ENCODE assay signal across 32 mouse cellular contexts in genomic region chr3:8001027-8001426, GRCm38 (mm10).
"Had no signal": no experiment of that assay in that cellular context is flagged by ENCODE, and none has a peak within 500 bp of the region (broad histone marks: within the 10 kb centered on the region; RNA-seq: fewer than 3 reads in every experiment).

No protein-coding gene starts in this region.

- ATAC-seq: liver, postnatal 0 days; lung, postnatal 0 days; midbrain, embryonic 13.5 days; midbrain, embryonic 15.5 days; midbrain, embryonic 16.5 days had no signal

- H3K27ac ChIP-seq: limb, embryonic 10.5 days; limb, embryonic 12.5 days; limb, embryonic 13.5 days; limb, embryonic 15.5 days; liver, embryonic 13.5 days; liver, embryonic 14.5 days; liver, embryonic 15.5 days; lung, embryonic 15.5 days; macrophage; midbrain, embryonic 10.5 days; midbrain, embryonic 12.5 days; midbrain, embryonic 13.5 days; midbrain, embryonic 15.5 days; neural tube, embryonic 12.5 days; neural tube, embryonic 13.5 days had no signal

- H3K36me3 ChIP-seq: limb, embryonic 10.5 days; limb, embryonic 12.5 days; limb, embryonic 13.5 days; limb, embryonic 15.5 days; liver, embryonic 13.5 days; liver, embryonic 15.5 days; lung, embryonic 15.5 days; midbrain, embryonic 10.5 days; midbrain, embryonic 12.5 days; midbrain, embryonic 13.5 days; midbrain, embryonic 15.5 days; neural tube, embryonic 12.5 days; neural tube, embryonic 13.5 days had no signal

- H3K4me3 ChIP-seq: limb, embryonic 10.5 days; limb, embryonic 12.5 days; limb, embryonic 13.5 days; limb, embryonic 15.5 days; liver, embryonic 13.5 days; liver, embryonic 15.5 days; lung, embryonic 15.5 days; megakaryocyte, embryonic 14.5 days; midbrain, embryonic 10.5 days; midbrain, embryonic 12.5 days; midbrain, embryonic 13.5 days; midbrain, embryonic 15.5 days; myocyte; neural tube, embryonic 12.5 days; neural tube, embryonic 13.5 days had no signal

- H3K9me3 ChIP-seq: limb, embryonic 10.5 days; limb, embryonic 12.5 days; limb, embryonic 13.5 days; limb, embryonic 15.5 days; liver, embryonic 13.5 days; liver, embryonic 15.5 days; lung, embryonic 15.5 days; midbrain, embryonic 10.5 days; midbrain, embryonic 12.5 days; midbrain, embryonic 13.5 days; midbrain, embryonic 15.5 days; neural tube, embryonic 12.5 days; neural tube, embryonic 13.5 days had no signal

- H3K4me2 ChIP-seq: limb, embryonic 12.5 days; limb, embryonic 13.5 days; limb, embryonic 15.5 days; liver, embryonic 11.5 days; liver, embryonic 13.5 days; liver, embryonic 15.5 days; lung, embryonic 14.5 days; lung, embryonic 15.5 days; midbrain, embryonic 11.5 days; midbrain, embryonic 12.5 days; midbrain, embryonic 13.5 days; midbrain, embryonic 15.5 days; neural tube, embryonic 12.5 days; neural tube, embryonic 13.5 days had no signal

- H3K27me3 ChIP-seq: limb, embryonic 12.5 days; limb, embryonic 13.5 days; limb, embryonic 15.5 days; liver, embryonic 13.5 days; liver, embryonic 15.5 days; lung, embryonic 15.5 days; megakaryocyte, embryonic 14.5 days; midbrain, embryonic 12.5 days; midbrain, embryonic 13.5 days; midbrain, embryonic 15.5 days; neural tube, embryonic 12.5 days; neural tube, embryonic 13.5 days had no signal

- H3K9ac ChIP-seq: limb, embryonic 12.5 days; limb, embryonic 13.5 days; limb, embryonic 15.5 days; liver, embryonic 13.5 days; liver, embryonic 14.5 days; liver, embryonic 15.5 days; liver, postnatal 0 days; lung, embryonic 14.5 days; lung, embryonic 15.5 days; midbrain, embryonic 12.5 days; midbrain, embryonic 13.5 days; midbrain, embryonic 15.5 days; neural tube, embryonic 12.5 days; neural tube, embryonic 13.5 days had no signal

- H3K4me1 ChIP-seq: limb, embryonic 10.5 days; limb, embryonic 12.5 days; limb, embryonic 13.5 days; limb, embryonic 15.5 days; liver, embryonic 13.5 days; liver, embryonic 15.5 days; lung, embryonic 15.5 days; megakaryocyte, embryonic 14.5 days; midbrain, embryonic 10.5 days; midbrain, embryonic 12.5 days; midbrain, embryonic 13.5 days; midbrain, embryonic 15.5 days; neural tube, embryonic 12.5 days; neural tube, embryonic 13.5 days had no signal

- DNase-seq: left cerebral cortex, postnatal 4 days; liver; liver, embryonic 13.5 days; liver, postnatal 0 days; lung, adult 18-20 months; lung, adult 2 months; lung, embryonic 14.5 days; lung, postnatal 10 days; lung, postnatal 14 days; lung, postnatal 36 days; lung, postnatal 4 days; midbrain, embryonic 14.5 days had no signal
